Mouse (Mus musculus): Measurements from ENCODE around the gene Eea1. TPM values are rescaled to one million over a fixed set of nuclear protein-coding genes. Genes with fewer than 3 reads are reported as not detected.

The Eea1 gene
- polyA plus RNA-seq, 1 experiment from 2014 or later: 10.2 TPM

GRCm38 (mm10) chr10:96080440-96081381 is 140.3 kb downstream of the Eea1 start:
- Histone ChIP-seq H3K4me3 (no peak overlapping the region), H3K27ac (replicated peaks) (no peak overlapping the region), H3K9me3 (no peaks in the 10 kb centered on the region), H3K36me3 (replicated peaks) (no peaks in the 10 kb centered on the region), H3K27me3 (replicated peaks; ENCODE audit: low read depth, poor library complexity, severe bottlenecking) (no peaks in the 10 kb centered on the region), H3K4me1 (peaks cover 5% of the 10 kb centered on the region; the same call in 1 of the 2 replicates)
- WGBS: 60% methylated on average over 21 of the region's 21 CpGs
- DNase-seq (ENCODE audit: low spot score): peak; percentile 38

GRCm38 (mm10) chr10:96082203-96082602 is 141.8 kb downstream of the Eea1 start:
- H3K36me3 ChIP-seq (replicated peaks): no peaks in the 10 kb centered on the region
- no peaks in the 10 kb centered on the region for H3K4me1 ChIP-seq
- WGBS: 85% methylated on average over 3 of the region's 3 CpGs
- H3K9me3 ChIP-seq: no peaks in the 10 kb centered on the region
- no peak overlapping the region for H3K27ac ChIP-seq (replicated peaks)
- no peak for DNase-seq (ENCODE audit: low spot score)
- H3K27me3 ChIP-seq (replicated peaks; ENCODE audit: low read depth, poor library complexity, severe bottlenecking): no peaks in the 10 kb centered on the region
- H3K4me3 ChIP-seq: no peak overlapping the region

DNA sequence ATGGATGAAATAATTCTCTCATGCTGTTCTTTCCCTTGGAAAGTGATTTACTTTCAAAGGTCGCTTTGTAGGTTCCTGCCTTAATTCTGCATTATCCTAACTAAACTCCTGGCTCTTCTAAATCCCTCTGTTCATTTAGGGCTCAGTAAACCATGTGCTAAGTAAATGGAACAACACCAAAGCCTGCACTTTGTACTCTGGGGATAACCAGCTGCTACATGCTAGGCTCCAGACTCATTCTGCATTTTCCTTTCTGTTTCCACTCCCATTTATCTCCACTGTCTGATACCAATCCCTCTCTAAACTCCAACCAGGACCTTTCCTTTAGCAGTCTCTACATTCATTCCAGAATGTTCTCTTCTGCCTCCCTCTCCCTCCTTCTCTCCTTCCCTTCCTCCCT is 149.3 kb downstream of the Eea1 start:
- Histone ChIP-seq H3K27me3 (replicated peaks; ENCODE audit: low read depth, poor library complexity, severe bottlenecking) (no peaks in the 10 kb centered on the region), H3K4me3 (no peak overlapping the region), H3K9me3 (no peaks in the 10 kb centered on the region), H3K4me1 (0 out of 2 replicates have a peak, but pooled peaks cover 4% of the 10 kb centered on the region), H3K27ac (replicated peaks) (no peak overlapping the region), H3K36me3 (replicated peaks) (no peaks in the 10 kb centered on the region)
- WGBS: 68% methylated on average over 1 of the region's 1 CpGs
- DNase-seq (ENCODE audit: low spot score): no peak

DNA sequence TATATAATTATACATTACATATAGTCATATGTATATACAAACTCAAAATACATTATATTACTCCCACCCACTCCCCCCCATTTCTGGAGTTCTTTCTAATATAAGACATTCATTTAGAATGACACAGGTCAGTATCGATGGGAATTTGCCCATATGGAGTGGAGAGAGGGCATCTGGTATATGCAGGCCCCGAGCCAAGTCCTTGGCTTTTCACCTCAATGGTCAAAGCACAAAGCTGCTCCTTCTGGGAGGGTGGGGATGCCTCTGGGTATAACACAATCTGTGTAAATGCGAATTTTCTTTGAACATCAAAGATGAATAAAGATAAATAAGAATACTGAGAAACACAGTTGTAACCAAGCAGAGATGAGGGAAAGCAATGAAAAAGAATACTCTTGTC is 149.9 kb downstream of the Eea1 start:
- 0 out of 2 replicates have a peak, but pooled peaks cover 4% of the 10 kb centered on the region for H3K4me1 ChIP-seq
- no peaks in the 10 kb centered on the region for H3K9me3 ChIP-seq
- H3K27ac ChIP-seq (replicated peaks): no peak overlapping the region
- H3K4me3 ChIP-seq: no peak overlapping the region
- WGBS: 84% methylated on average over 3 of the region's 3 CpGs
- no peak for DNase-seq (ENCODE audit: low spot score)
- H3K36me3 ChIP-seq (replicated peaks): no peaks in the 10 kb centered on the region
- no peaks in the 10 kb centered on the region for H3K27me3 ChIP-seq (replicated peaks; ENCODE audit: low read depth, poor library complexity, severe bottlenecking)

DNA sequence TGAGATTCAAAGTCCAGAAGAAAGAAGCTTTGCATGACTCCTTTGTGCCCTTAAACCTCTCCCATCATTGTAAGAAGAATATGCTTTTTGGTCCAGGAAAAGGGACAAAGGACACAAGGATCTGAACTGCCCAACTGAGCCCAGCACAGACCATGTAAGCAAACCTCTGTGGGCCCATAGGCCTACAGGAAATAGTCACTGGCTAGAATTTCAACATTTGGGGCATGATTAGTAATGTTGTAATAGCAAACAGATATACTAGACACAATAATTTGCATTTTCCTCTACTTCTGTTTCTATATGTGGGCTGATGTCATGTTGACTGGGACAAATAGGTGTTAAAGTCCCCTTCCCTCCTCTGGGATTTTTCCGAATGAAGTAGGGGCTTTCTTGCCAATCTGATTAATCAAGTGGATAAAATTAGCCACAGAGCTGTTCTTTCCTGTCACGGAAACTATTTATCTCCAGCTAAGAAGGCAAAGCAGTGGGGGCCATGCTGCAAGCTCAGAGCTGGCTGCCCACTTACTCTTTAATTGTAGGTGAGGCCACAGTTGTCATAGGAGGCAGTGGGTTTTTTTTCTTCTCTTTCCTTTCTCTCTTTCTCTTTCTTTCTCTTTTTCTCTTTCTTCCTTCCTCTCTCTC is 153.6 kb downstream of the Eea1 start:
- no peak for DNase-seq (ENCODE audit: low spot score)
- Histone ChIP-seq H3K27me3 (replicated peaks; ENCODE audit: low read depth, poor library complexity, severe bottlenecking) (no peaks in the 10 kb centered on the region), H3K9me3 (no peaks in the 10 kb centered on the region), H3K27ac (replicated peaks) (no peak overlapping the region), H3K4me3 (no peak overlapping the region), H3K4me1 (0 out of 2 replicates have a peak, but pooled peaks cover 4% of the 10 kb centered on the region), H3K36me3 (replicated peaks) (no peaks in the 10 kb centered on the region)
- WGBS: 61% methylated on average over 2 of the region's 2 CpGs

DNA sequence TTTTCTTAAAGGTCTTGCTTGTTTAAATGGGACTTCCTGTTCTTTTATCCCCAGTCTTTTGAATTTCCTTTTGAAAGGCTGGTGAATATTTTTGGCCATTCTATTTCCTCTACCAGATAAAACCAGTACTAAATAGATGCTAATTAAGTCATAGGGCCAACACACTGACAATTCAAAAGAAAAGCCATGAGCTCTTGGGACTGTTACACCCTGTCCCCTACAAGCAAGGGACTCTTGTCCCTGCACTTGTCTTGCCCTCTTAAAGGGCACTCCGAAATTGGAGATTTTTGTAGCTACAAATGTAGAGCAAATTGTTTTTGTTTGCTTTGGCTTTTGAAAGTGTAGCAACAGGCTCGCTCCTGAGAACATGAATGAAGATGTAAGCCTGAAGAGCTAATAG is 154.1 kb downstream of the Eea1 start:
- 83% methylated on average over 2 of the region's 2 CpGs for WGBS
- Histone ChIP-seq H3K4me3 (no peak overlapping the region), H3K27me3 (replicated peaks; ENCODE audit: low read depth, poor library complexity, severe bottlenecking) (no peaks in the 10 kb centered on the region), H3K36me3 (replicated peaks) (no peaks in the 10 kb centered on the region), H3K9me3 (no peaks in the 10 kb centered on the region), H3K27ac (replicated peaks) (no peak overlapping the region), H3K4me1 (0 out of 2 replicates have a peak, but pooled peaks cover 4% of the 10 kb centered on the region)
- no peak for DNase-seq (ENCODE audit: low spot score)

Other genes with a start within 250 kb of the Eea1 start
- not detected in 2 replicates for gene Gm33543, start 97.7 kb upstream of the Eea1 start, polyA plus RNA-seq (2016; fragmentation: Nextera tagmentation; extraction: Ambion mirVana)
- not detected in 2 replicates for gene Gm5426, start 196.0 kb downstream of the Eea1 start, polyA plus RNA-seq (2016; fragmentation: Nextera tagmentation; extraction: Ambion mirVana)

Measured in embryonic facial prominence, embryonic 10.5 days (tissue).